Mouse (Mus musculus) layer of hippocampus, postnatal 36 days (tissue): ENCODE measurements around the gene Emilin1. TPM values are rescaled to one million over a fixed set of nuclear protein-coding genes. Genes with fewer than 3 reads are reported as not detected.

ENCODE experiments used
- DNase-seq, 2 experiments: peaks; one replicate each; pipeline ENCODE4 v3.0.0; 2022
- total RNA-seq, 2 experiments: library from RNA; stranded (reverse); gene quantifications; 2 replicates each; pipeline ENCODE4 v1.2.3; 2021

Gene Emilin1
- total RNA-seq, 2 experiments from 2014 or later: 2.0 to 2.3 TPM

DNA sequence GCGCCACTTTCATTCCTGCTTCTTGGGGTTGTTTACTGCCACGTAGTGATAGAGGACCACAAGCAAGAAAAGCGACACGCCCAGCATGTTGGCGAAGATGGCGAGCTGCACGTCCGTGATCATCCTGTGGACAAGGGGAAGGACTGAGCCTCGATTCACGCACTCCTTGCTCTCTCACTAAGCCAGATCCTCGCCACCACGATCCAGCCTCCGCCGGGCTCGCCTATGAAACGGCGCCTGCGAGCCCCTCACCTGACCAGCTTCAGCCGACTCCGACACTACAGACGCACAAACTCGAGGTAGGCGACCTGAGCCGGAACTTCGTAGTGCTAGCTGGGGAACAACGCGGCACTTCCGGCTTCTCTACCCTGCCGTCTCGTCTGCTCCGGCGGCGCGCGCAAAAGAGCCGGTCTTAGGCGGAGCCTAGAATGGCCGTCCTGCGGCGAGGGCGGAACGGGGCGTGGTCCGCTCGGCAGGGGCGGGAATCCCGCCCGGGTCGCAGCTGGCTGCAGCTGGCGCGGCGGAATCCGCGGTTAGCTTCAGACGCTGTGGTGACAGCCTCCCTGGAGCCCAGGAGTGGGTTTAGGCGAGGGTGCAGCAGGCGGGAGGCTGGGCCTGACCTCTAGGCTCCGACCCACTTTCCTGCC is 5.7 kb upstream of the Emilin1 start, which contains the start of gene Ost4:
Gene Ost4 (minus strand): TSS at position 376 of the 647 bp plus-strand sequence.
- DNase-seq: peak; percentile 95

DNA sequence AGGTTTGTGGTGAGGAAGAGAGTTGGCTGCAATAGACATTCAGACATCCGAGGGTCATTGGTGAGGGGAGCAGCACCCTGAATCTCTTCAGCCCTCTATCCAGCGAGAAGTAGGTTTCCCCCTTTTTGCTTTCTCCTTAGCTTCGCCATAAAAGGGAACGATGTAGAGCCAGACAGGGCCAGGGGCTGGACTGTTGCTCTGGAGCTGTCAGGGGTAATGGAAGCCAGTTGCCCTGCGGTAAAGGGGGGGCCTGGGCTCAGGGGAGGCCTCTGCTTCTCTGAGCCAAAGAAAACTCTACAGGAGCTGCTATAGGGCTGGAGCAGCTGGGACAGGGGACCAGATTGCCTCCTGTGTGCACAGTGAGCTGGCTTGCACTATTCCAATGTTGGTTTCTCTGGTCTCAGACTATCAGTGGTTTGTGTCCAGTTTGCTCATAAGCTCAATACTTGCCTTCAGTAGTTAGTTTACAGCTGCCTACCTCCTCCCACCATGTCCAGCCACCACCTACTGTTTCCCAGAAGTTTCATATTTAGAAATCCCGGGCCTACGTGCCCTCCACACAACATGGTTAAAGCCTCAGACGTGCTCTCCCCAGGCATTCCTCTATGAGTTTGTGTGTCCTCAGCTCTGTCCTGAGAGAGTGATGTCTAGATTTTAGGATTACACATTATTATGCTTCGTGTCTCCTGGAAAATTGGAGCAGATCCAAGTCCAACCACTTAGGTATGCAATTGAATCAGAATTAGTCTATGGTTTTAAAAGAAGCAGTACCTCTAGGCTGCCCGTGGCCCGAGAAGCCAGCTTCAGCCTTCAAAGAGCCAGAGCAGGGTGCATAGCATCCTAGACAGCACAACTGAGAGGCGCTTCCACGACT is 4.5 kb upstream of the Emilin1 start:
- no peak for DNase-seq

DNA sequence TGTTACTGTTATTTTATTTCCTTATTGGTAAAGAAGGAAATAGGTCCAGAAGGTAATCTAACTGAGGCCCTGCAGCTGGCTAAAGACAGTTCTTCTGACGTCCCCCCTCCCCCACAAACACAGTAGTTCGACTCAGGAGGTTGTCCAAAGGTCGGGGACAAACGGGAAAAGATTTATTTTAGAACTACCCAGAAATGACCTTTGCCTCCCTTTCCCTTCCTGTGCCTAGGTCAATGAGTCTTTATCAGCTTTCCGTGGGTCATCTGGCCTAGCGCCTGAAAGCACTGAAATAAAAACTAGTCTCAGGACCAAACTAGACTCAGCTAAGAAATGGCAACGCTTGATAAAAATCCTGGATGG is 3.9 kb upstream of the Emilin1 start:
- no peak for DNase-seq

DNA sequence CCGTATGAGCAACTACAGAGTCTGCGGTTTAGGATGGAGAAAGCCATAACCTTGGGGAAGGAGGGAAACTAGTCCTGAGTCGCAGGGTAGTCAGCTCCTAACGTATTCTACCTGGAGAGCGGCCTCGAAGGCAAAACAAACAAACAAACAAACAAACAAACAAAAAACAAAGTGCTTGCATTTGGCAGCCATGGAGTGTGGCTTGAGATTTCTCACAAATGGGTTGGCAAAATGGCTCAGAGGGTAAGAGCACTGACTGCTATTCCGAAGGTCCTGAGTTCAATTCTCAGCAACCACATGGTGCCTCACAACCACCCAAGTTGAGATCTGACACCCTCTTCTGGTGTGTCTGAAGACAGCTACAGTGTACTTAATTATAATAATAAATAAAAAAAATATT is 3.3 kb upstream of the Emilin1 start:
- no peak for DNase-seq

DNA sequence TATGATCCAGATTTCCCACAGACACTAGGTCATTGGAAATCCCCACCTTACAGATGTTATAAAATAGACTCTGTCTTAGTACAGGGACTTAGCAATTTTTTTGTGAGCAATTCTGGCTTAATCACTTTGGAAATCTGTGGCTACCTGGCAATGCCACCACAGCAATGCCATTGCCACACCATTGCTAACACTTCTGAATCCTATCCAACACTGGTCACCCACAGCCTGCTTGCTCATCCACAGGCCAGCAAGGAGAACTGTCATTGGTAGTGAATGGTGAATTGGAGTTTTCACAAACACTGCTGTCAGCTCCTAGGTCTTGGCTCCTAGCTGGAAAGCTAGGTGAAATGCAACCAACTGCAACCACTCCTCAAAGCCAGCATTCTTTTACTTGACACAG is 2.7 kb upstream of the Emilin1 start:
- DNase-seq: no peak

DNA sequence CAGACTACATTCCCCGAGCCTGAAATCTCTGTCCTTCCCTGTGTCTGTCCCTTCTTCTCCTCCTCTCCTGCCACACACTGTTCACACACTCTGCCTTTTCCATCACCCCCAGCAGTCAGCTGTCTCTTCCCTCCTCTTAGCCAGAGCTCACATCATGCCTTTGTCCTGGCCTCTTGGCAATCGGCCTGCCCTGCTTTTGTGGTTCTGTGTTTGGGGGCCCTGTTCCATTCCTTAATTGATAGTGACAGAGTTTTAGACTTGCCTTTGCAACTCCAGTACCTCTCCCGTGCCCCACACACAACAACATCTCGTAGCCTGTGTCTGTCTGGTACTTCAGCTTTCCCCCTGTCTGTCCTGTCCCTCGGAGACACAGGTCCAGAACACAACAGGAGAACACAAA is 1.0 kb upstream of the Emilin1 start:
- DNase-seq: no peak

DNA sequence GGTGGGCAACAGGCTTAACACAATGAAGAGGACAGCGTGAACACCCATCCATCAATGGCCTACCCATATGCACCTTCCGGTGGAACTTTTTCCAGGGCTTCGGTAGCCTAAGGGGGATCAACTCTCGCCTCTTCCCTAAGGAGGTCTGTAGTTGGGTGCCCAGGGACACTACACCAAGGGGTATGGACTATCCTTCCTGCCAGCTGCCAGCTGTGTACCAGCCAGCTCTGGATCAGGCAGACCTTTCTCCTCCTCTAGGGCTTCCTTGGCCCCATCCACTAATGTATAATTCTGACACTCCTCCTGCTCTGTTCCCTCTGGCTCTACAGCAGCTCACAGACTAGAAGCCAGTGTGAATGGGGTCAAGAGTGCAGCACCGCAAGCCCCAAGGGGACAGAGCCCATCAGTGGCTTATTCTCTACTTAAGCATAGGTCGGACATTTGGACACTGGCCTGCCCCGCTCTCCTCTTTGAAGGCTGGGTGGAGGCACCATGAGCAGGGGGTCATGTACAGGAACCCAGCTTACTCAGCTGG is 966 bp downstream of the Emilin1 start:
- no peak for DNase-seq

DNA sequence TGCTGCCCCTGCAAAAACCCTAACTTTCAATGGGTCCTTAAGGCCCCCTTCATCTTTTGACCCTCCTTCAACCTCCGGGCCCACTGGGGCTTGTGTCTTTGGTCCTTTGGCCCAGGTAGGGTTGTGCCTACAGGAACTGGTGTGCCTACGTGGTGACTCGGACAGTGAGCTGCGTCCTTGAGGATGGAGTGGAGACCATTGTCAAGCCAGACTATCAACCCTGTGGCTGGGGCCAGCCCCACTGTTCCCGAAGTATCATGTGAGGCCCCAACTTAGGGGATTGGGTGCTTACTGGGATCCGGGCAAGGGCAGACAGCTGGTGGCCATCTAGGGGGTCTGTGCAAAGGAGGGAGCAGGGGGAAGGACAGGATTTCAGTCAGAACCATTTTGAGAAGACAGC is 1.6 kb downstream of the Emilin1 start:
- no peak for DNase-seq

DNA sequence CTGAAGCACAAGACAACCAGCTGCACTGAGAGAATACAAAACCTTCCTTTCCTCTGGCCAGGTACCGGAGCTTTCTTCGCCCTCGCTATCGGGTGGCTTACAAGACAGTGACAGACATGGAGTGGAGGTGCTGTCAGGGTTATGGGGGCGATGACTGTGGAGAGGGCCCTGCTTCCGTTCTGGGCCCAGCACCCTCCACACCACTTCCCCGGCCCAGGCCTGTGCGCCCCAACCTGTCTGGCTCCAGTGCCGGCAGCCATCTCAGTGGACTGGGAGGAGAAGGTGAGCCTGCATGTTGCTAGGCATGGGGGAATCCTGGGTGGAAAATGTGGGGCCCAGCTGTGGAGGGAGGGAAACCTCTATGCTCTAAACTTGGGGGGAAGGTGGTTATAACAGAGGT is 2.3 kb downstream of the Emilin1 start:
- DNase-seq: no peak

DNA sequence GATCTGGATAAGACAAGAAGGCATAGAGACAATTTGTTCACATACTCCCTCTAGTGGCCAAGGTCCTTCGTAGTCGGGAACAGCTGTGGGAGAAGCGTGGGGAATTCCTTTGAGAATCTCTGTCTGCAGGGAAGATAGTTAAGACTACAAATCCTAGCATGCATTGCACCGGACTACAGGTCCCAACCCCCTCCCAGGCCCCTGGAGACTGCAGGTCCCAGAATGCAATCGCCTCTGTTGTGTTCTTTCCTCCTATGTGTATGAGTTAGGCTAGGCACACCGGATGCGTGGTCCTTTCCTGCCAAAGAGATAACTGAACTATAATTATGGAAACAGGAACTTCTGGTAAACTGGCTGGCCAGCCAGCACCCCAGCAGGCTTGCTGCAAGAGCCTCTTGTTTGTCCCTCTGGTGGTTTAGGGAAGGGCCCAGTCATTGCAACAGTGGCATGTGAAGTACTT is 2.8 kb downstream of the Emilin1 start:
- peak; percentile 86 to 88 for DNase-seq

DNA sequence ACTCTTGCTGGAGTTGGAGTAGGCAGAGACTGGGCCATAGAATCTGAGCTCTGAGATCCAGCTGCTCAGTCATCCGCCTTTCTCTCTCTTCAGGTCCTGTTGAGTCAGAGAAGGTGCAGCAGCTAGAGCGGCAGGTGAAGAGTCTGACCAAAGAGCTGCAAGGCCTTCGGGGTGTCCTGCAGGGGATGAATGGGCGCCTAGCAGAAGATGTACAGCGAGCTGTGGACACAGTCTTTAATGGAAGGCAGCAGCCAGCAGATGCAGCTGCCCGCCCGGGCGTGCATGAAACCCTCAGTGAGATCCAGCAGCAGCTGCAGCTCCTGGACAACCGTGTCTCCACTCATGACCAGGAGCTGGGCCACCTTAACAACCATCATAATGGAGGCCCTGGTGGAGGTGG is 3.6 kb downstream of the Emilin1 start:
- DNase-seq: no peak

DNA sequence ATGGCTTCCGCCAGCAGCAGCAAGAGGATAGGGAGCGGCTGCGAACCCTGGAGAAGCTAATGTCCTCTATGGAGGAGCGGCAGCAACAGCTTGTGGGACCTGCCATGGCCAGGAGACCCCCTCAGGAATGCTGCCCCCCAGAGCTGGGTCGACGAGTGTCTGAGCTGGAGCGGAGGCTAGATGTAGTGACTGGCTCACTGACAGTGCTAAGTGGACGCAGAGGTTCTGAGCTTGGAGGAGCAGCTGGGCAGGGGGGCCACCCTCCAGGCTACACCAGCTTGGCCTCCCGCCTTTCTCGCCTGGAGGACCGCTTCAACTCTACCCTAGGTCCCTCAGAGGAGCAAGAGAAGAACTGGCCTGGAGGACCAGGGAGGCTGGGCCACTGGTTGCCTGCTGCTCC is 4.1 kb downstream of the Emilin1 start:
- no peak for DNase-seq

DNA sequence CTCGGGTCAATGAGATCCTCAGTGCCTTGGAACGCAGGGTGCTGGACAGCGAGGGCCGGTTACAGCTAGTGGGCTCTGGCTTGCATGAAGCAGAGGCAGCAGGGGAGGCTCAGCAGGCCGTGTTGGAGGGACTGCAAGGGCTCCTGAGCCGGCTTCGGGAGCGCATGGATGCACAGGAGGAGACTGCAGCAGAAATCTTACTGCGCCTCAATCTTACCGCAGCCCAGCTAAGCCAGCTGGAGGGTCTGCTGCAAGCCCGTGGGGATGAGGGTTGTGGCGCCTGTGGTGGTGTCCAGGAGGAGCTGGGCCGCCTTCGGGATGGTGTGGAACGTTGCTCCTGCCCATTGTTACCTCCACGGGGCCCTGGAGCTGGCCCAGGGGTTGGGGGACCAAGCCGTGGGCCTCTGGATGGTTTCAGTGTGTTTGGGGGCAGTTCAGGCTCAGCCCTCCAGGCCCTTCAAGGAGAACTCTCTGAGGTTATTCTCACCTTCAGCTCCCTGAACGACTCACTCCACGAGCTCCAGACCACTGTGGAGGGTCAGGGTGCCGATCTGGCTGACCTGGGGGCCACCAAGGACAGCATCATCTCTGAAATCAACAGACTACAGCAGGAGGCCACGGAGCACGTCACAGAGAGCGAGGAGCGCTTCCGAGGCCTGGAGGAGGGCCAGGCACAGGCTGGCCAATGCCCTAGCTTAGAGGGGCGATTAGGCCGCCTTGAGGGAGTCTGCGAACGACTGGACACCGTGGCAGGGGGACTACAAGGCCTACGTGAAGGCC is 4.9 kb downstream of the Emilin1 start:
- DNase-seq: no peak

DNA sequence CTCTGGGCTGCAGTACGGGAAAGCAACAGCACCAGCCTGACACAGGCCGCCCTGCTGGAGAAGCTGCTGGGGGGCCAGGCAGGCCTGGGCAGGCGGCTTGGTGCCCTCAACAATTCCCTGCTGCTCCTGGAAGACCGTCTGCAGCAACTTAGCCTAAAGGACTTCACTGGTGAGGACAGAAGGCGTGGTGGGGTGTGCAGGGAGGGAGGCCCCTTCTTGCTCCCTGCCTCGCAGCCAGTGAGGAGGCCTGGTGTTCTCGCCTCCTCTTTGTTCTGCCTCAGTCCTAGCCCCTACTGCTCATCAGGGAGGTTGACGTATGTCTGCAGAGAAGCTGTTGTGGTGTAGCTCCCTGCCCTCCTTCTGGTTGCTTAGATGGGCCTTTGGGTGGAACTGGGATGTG is 5.5 kb downstream of the Emilin1 start:
- no peak for DNase-seq

DNA sequence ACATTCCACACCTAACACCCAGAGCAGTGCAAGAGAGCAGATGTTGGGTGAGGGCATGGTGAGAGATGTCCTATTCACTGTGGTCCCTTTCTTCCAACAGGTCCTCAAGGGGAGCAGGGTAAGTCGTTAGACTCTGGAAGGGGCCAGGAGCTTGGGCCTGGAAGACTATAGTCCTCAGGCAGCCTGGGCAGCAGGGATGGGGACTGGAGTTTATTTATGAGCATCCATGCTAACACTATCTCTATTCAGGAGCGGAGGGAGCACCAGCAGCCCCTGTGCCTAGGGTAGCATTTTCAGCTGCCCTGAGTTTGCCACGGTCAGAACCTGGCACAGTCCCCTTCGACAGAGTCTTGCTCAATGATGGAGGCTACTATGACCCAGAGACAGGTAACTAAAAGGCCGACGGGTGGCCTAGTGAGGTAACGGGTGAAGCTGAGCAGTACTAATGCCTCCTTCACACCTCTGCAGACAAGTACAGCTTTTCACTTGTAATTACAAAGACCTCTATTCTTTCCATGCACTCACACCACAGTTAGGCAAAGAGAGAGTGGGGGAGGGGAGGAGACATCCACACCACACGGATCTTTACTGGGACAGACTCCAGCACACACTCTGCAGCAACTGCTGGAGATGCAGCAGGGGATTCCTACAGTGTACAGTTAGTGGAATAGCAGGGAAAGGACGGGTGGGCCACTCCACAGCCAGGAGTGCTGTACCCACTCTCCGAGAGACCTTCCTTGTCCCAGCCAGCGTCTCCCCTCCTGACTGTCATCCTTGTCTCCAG is 6.8 kb downstream of the Emilin1 start:
- DNase-seq: no peak

DNA sequence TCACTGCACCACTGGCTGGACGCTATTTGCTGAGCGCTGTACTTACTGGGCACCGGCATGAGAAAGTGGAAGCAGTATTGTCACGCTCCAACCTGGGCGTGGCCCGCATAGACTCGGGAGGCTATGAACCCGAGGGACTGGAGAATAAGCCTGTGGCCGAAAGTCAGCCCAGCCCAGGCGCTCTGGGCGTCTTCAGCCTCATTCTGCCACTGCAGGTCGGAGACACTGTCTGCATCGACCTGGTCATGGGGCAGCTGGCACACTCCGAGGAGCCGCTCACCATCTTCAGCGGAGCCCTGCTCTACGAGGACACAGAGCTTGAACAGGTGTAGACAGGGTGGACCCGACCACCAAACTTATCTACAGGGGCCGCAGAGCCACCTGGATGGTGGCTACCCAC is 7.4 kb downstream of the Emilin1 start:
- DNase-seq: no peak

DNA sequence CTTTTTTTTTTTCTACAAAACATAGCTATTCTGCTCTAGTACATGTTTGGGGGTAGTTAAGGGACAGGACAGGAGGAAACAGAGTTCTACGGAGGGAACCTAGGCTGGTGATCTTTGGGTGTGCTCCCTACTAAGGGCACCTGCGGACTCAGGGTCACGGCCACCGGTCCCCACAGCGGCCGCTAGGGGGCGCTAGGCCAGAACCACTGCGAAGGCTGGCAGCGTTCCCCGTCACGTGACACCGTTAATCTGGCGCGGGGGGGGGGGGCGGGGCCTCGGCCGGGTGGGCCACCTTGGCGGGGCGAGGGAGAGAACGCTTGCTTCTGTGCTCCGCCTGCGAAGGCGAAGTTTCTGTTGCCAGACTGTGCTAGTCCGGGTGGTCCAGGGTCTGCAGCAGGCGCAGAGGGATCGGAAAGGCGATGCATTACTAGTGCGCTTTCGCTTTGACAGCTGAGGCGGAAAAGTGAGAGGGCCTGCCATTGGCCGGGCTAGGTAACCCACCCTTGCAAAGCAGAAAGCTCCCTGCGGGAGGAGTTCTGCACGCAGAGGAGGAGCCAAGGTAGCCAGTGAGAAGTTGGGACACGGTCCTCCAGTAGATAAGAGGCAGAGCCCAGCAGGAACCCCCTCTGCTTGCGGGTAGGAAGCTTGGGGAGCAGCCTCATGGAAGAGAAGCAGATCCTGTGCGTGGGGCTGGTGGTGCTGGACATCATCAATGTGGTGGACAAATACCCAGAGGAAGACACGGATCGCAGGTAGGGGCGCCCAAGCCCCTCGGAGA is 8.2 kb downstream of the Emilin1 start, which contains the start of gene Khk:
Gene Khk (plus strand): TSS at position 176 of the 778 bp plus-strand sequence.
- DNase-seq: peak; percentile 78 to 81

DNA sequence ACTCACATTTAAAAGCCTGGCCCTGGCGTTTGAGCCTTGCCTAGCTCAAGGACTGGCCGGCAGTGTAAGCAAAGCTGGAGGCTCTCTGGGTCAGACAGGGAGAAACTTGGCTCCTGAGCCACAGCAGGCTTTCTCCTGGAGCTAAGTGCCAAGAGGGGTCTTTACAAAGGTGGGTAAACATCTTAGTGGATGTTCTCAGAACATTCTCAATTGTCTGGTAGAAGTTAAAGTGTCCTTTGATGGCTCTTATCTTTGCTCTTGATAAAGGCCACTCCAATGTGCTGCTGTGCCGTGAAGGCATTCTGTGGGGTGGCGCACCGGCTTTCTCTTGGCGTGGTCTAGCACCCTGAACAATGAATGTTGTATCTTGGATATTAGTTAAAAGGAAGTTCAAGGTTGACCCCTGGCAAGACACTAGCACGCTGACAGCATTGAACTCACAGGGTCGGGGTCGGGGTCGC is 9.4 kb downstream of the Emilin1 start:
- DNase-seq: no peak

DNA sequence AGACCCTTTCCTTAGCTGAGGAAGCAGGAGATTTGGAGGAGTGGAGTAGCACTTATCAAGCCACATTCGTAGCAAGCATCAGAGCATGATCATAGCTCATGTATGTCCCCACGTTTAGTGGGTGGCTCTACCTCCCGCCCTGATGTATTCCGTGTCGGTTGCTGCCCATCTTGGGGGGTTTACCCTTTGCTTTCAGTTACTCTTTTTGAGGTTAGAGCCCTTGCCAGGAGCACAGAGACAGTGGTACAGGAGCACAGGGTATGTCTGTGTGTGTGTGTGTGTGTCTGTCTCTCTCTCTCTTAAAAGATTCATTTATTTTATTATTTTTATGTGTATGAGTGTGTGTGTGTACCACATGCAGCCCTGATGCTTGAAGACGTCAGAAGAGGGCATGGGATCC is 9.9 kb downstream of the Emilin1 start:
- no peak for DNase-seq

DNA sequence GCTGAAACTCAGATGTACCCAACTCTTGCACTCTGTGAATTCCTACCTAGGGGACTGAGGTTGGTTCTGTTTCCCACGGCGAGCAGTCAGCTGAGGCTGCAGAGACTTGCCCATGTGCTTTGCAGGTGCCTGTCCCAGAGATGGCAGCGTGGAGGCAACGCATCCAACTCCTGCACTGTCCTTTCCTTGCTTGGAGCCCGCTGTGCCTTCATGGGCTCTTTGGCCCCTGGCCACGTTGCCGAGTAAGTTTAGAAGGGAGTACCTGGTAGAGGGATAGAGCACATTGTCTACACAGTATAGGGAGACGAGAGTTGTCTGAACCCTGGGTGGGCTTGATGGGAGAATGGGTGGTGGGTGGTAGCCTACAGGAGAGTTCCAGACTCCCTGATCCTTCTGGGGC is 11.4 kb downstream of the Emilin1 start:
- no peak for DNase-seq

DNA sequence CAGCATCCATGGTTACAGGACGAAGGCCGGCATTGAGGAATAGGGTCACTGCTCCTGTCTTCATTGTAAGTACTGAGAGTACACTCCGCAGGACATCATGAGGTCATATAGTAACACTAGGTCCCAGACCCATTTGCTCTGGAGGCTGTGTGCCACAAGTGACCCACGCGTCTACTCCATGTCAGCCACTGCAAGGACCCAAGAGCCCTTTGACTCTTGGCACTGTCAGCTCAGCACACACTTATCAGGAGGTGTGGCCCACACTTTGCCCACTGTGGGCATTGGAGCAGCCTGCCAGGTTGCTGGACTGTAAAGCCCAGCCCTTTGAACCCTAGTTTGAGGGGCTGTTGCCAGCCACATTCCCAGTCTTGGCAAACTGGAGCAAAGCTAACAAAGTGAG is 12.0 kb downstream of the Emilin1 start:
- DNase-seq: no peak
